Mouse (Mus musculus) embryonic fibroblast, embryonic 13.5 days (primary cell): Measurements from ENCODE around the gene Myadm. TPM values are rescaled to one million over a fixed set of nuclear protein-coding genes. Genes with fewer than 3 reads are reported as not detected.

Source experiments
- H3K27ac ChIP-seq: 2 replicates; pipeline ENCODE4 v1.5.1; 2012; ENCODE audit warnings: low read length, control low read depth, inconsistent platforms; ENCODE audit not compliant: insufficient read depth
- H3K4me1 ChIP-seq: 2 replicates; pipeline ENCODE4 v1.6.1; 2011; ENCODE audit warnings: low read length; ENCODE audit not compliant: control insufficient read depth, insufficient read depth
- H3K4me3 ChIP-seq: 2 replicates; pipeline ENCODE4 v1.5.1; 2011; ENCODE audit warnings: mild to moderate bottlenecking, control low read depth, low read length; ENCODE audit not compliant: insufficient read depth
- CTCF ChIP-seq: IDR thresholded peaks from 2 replicates; pipeline ENCODE4 v1.5.1; 2011; ENCODE audit warnings: mild to moderate bottlenecking, control low read depth, low read length, moderate library complexity, borderline replicate concordance; ENCODE audit not compliant: insufficient read depth
- POLR2A ChIP-seq: IDR thresholded peaks from 2 replicates; pipeline ENCODE4 v1.6.1; 2011; ENCODE audit warnings: low read depth, mild to moderate bottlenecking, control low read depth, low read length, moderate library complexity
- polyA plus RNA-seq: library from polyadenylated mRNA; stranded (reverse); fragments of >200 nt; gene quantifications from 2 replicates; pipeline ENCODE4 v1.2.4, GENCODE M21; 2011; ENCODE audit warnings: low read depth; ENCODE audit not compliant: missing spikeins, insufficient read length

Myadm gene
- polyA plus RNA-seq, 1 experiment = 469 TPM

DNA sequence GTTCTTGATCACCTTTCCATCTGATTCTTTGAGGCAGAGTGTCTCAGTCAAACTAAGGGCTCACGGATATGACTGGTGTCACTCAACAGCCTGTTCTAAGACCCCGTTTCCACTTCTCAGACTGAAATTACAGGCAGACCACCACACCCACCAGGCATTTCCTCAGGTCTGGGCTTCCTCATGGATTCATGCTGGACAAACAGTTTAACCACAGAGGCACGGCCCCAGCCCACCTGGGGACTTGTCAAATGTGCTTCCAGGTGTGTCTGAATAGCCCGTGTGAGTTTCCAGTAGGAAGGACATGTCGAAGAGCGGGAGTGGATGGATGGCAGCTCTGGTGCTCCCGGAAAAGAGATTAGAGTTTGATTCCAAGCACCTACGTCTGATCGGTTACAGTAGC lies 60.9 kb downstream of the Myadm start:
- no peak for TF ChIP-seq POLR2A
- TF ChIP-seq CTCF = no peak
- no peaks in the 10 kb centered on the region for H3K4me1 ChIP-seq
- H3K27ac ChIP-seq = no peak overlapping the region
- H3K4me3 ChIP-seq = no peak overlapping the region

Other genes with a start within 250 kb of the Myadm start
- not detected in 2 replicates for gene AU018091, start 119.9 kb upstream of the Myadm start, polyA plus RNA-seq
- not detected in 2 replicates for gene Nlrp12, start 39.3 kb upstream of the Myadm start, polyA plus RNA-seq
- 0.60 and 0.89 TPM in 2 replicates for gene Prkcg, start 99 bp downstream of the Myadm start, polyA plus RNA-seq
- gene Cacng7, start 43.9 kb downstream of the Myadm start, polyA plus RNA-seq = 62.4 and 63.7 TPM in 2 replicates
- gene Cacng8, start 101.6 kb downstream of the Myadm start, polyA plus RNA-seq = 3.7 and 4.1 TPM in 2 replicates
- not detected in 2 replicates for gene Cacng6, start 135.1 kb downstream of the Myadm start, polyA plus RNA-seq
- 0.43 TPM in 1 of 2 replicates, not detected in the other for gene Tarm1, start 213.5 kb downstream of the Myadm start, polyA plus RNA-seq